Mouse (Mus musculus) liver, embryonic 16.5 days (tissue): ENCODE measurements around the gene Mrgprh. TPM values are rescaled to one million over a fixed set of nuclear protein-coding genes. Genes with fewer than 3 reads are reported as not detected.
"Not testable (repeated sequence)": the region's sequence is repeated elsewhere in the genome, so short reads cannot be mapped to it uniquely, and the experiment has no call there.

Experiments used
- ATAC-seq: fragments of 200-750 bp; cut with Nextera tagmentation; 2 replicates; pipeline ENCODE4 v1.8.0; 2017; ENCODE audit warnings: low read depth, mild to moderate bottlenecking, moderate number of reproducible peaks, moderate library complexity
- H3K27ac ChIP-seq: fragments of 300-500 bp; sonication (generic); 2 replicates; pipeline ENCODE4 v1.5.1; 2014; ENCODE audit warnings: mild to moderate bottlenecking, low read length
- H3K27me3 ChIP-seq: fragments of 300-500 bp; sonication (generic); 2 replicates; pipeline ENCODE4 v1.6.1; 2014; ENCODE audit warnings: low read depth, low read length, mixed read lengths; ENCODE audit not compliant: control insufficient read depth, insufficient read depth
- H3K36me3 ChIP-seq: fragments of 300-500 bp; sonication (generic); 2 replicates; pipeline ENCODE4 v1.6.1; 2014; ENCODE audit warnings: mild to moderate bottlenecking; ENCODE audit not compliant: control insufficient read depth, insufficient read depth
- H3K4me1 ChIP-seq: fragments of 300-500 bp; sonication (generic); 2 replicates; pipeline ENCODE4 v1.6.1; 2014; ENCODE audit warnings: low read depth, low read length, mixed read lengths; ENCODE audit not compliant: control insufficient read depth
- H3K4me2 ChIP-seq: fragments of 300-500 bp; sonication (generic); 2 replicates; pipeline ENCODE4 v1.6.1; 2014; ENCODE audit warnings: low read depth, low read length, mixed read lengths
- H3K4me3 ChIP-seq: fragments of 300-500 bp; sonication (generic); 2 replicates; pipeline ENCODE4 v1.5.1; 2014; ENCODE audit warnings: low read depth, mild to moderate bottlenecking, low read length
- H3K9ac ChIP-seq: fragments of 300-500 bp; sonication (generic); 2 replicates; pipeline ENCODE4 v1.6.1; 2014; ENCODE audit warnings: low read depth, low read length
- H3K9me3 ChIP-seq: fragments of 300-500 bp; sonication (generic); replicated peaks from 2 replicates; pipeline ENCODE4 v1.6.1; 2016; ENCODE audit warnings: low read length; ENCODE audit not compliant: control insufficient read depth
- WGBS: fragments of 180-500 bp; shearing (Covaris S2); extraction: QIAGEN DNeasy Blood & Tissue Kit; methylation state at CpG from one replicate; pipeline ENCODE4 v1.1.7; 2014; ENCODE audit not compliant: insufficient replicate concordance; 5-methylcytosine and 5-hydroxymethylcytosine counted together
- polyA plus RNA-seq: library from polyadenylated mRNA; unstranded; fragments of >200 nt; fragmentation: Nextera tagmentation; extraction: Ambion mirVana; gene quantifications from 2 replicates; pipeline ENCODE4 v1.2.1, GENCODE M21; 2015

Mrgprh gene
- polyA plus RNA-seq, 1 experiment from 2014 or later = not detected

GRCm38 (mm10) chr17:12881216-12881615 lies 5.4 kb downstream of the Mrgprh start:
- Histone ChIP-seq H3K9me3 (no peaks in the 10 kb centered on the region), H3K9ac (no peak overlapping the region), H3K4me1 (no peaks in the 10 kb centered on the region; the same call in none of the 2 replicates), H3K27ac (no peak overlapping the region), H3K4me3 (no peak overlapping the region), H3K4me2 (no peak overlapping the region), H3K36me3 (no peaks in the 10 kb centered on the region), H3K27me3 (no peaks in the 10 kb centered on the region; the same call in 1 of the 2 replicates)
- ATAC-seq = no peak
- 48% methylated on average over 1 of the region's 1 CpGs for WGBS

DNA sequence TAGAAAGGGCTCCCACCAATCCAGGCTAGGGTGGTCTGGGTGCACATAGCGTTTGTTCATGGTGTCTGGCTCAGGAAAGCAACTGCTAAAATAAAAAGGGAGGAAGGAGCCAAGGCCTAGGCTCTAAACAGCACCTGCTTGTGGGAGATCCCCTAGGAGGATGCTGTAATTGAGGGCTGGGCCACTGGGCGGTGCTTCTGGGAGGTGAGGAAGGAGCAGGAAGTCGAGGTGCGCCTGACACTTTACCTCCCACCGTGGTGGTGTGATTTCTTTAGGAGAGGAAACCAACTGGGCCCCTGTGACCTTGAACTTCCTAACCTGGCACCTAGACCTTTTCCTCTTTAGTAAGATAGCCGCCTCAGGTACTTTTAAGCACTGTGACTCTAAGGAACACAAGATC lies 10.8 kb downstream of the Mrgprh start:
- Histone ChIP-seq H3K36me3 (no peaks in the 10 kb centered on the region), H3K9ac (no peak overlapping the region), H3K4me1 (no peaks in the 10 kb centered on the region), H3K4me3 (no peak overlapping the region), H3K9me3 (no peaks in the 10 kb centered on the region), H3K27me3 (no peaks in the 10 kb centered on the region), H3K27ac (no peak overlapping the region), H3K4me2 (no peak overlapping the region)
- WGBS = 37% methylated on average over 6 of the region's 6 CpGs
- ATAC-seq = no peak

DNA sequence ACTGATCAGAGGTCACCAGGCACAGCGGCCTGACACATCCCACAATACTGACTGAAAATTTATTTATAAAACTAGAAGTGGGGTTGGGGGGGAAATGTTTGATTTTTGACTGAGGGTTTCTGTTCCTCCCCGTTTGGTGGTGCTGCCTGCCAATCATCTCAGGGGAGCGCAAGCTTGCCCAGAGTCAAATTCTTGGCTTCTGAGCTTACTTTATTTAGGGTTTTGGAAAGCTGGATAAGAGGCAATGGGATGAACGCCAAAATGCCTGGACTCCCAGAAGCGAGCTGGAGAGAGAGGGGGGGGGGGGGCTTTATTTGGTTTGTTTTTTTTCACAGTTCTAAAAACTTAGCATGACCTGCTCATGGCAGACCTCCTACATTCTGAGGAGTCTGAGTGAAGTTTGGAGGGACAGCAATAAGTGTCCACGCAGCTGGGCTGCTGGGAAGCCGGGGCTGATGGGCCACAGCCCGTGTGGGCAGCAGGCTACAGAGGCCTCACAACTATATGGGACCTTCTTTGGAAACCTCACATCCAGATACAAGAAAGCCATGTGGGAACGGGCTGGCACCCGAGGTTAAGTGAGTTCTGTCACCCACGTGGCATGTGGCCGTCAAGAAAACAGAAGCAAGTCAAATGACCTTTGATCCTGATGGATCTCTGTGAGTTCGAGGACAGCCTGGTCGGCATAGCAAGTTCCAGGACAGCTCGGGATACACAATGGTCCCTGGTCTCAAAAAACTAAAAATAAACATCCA lies 11.4 kb downstream of the Mrgprh start:
- ATAC-seq = no peak
- Histone ChIP-seq H3K4me3 (no peak overlapping the region), H3K36me3 (no peaks in the 10 kb centered on the region), H3K27me3 (no peaks in the 10 kb centered on the region), H3K27ac (no peak overlapping the region), H3K9me3 (no peaks in the 10 kb centered on the region), H3K4me1 (no peaks in the 10 kb centered on the region), H3K4me2 (no peak overlapping the region), H3K9ac (no peak overlapping the region)
- WGBS = 60% methylated on average over 15 of the region's 15 CpGs

- H3K27ac ChIP-seq = no peak overlapping the region
- ATAC-seq = no peak
- H3K4me3 ChIP-seq = no peak overlapping the region
- no peaks in the 10 kb centered on the region; the same call in 1 of the 2 replicates for H3K36me3 ChIP-seq
- no peak overlapping the region for H3K4me2 ChIP-seq
- WGBS = 78% methylated on average over 4 of the region's 4 CpGs
- no peaks in the 10 kb centered on the region for H3K9me3 ChIP-seq
- no peak overlapping the region for H3K9ac ChIP-seq
- H3K4me1 ChIP-seq = no peaks in the 10 kb centered on the region
- H3K27me3 ChIP-seq = no peaks in the 10 kb centered on the region
These were observed 15.2 kb downstream of the Mrgprh start for GRCm38 (mm10) chr17:12891054-12891453.

GRCm38 (mm10) chr17:12892033-12892432 lies 16.2 kb downstream of the Mrgprh start:
- WGBS = 83% methylated on average over 9 of the region's 9 CpGs
- peaks cover 1% of the 10 kb centered on the region for H3K36me3 ChIP-seq
- H3K27me3 ChIP-seq = no peaks in the 10 kb centered on the region
- no peak overlapping the region for H3K9ac ChIP-seq
- no peaks in the 10 kb centered on the region for H3K9me3 ChIP-seq
- no peak for ATAC-seq
- H3K27ac ChIP-seq = no peak overlapping the region
- H3K4me2 ChIP-seq = no peak overlapping the region
- H3K4me3 ChIP-seq = no peak overlapping the region
- H3K4me1 ChIP-seq = no peaks in the 10 kb centered on the region

- Histone ChIP-seq H3K27ac (no peak overlapping the region), H3K9me3 (no peaks in the 10 kb centered on the region), H3K4me1 (no peaks in the 10 kb centered on the region), H3K4me2 (no peak overlapping the region), H3K9ac (no peak overlapping the region), H3K36me3 (peaks cover 6% of the 10 kb centered on the region), H3K4me3 (no peak overlapping the region), H3K27me3 (no peaks in the 10 kb centered on the region)
- ATAC-seq = no peak
- 86% methylated on average over 5 of the region's 5 CpGs for WGBS
These were observed 21.8 kb downstream of the Mrgprh start for GRCm38 (mm10) chr17:12897674-12898073.

GRCm38 (mm10) chr17:12898607-12899006 lies 22.8 kb downstream of the Mrgprh start:
- H3K4me1 ChIP-seq, H3K9me3 ChIP-seq, H3K27ac ChIP-seq, ATAC-seq, H3K4me2 ChIP-seq, H3K36me3 ChIP-seq, H3K9ac ChIP-seq, H3K4me3 ChIP-seq, H3K27me3 ChIP-seq: not testable (repeated sequence)
- WGBS = 45% methylated on average over 2 of the region's 2 CpGs

- H3K27ac ChIP-seq = no peak overlapping the region
- no peak overlapping the region for H3K4me2 ChIP-seq
- H3K9me3 ChIP-seq = no peaks in the 10 kb centered on the region
- H3K36me3 ChIP-seq = peaks cover 4% of the 10 kb centered on the region; the same call in 1 of the 2 replicates
- no peaks in the 10 kb centered on the region for H3K4me1 ChIP-seq
- no peak overlapping the region for H3K4me3 ChIP-seq
- no peaks in the 10 kb centered on the region for H3K27me3 ChIP-seq
- H3K9ac ChIP-seq = no peak overlapping the region
- no peak for ATAC-seq
- 90% methylated on average over 6 of the region's 6 CpGs for WGBS
These were observed 26.5 kb downstream of the Mrgprh start for GRCm38 (mm10) chr17:12902291-12902690.

DNA sequence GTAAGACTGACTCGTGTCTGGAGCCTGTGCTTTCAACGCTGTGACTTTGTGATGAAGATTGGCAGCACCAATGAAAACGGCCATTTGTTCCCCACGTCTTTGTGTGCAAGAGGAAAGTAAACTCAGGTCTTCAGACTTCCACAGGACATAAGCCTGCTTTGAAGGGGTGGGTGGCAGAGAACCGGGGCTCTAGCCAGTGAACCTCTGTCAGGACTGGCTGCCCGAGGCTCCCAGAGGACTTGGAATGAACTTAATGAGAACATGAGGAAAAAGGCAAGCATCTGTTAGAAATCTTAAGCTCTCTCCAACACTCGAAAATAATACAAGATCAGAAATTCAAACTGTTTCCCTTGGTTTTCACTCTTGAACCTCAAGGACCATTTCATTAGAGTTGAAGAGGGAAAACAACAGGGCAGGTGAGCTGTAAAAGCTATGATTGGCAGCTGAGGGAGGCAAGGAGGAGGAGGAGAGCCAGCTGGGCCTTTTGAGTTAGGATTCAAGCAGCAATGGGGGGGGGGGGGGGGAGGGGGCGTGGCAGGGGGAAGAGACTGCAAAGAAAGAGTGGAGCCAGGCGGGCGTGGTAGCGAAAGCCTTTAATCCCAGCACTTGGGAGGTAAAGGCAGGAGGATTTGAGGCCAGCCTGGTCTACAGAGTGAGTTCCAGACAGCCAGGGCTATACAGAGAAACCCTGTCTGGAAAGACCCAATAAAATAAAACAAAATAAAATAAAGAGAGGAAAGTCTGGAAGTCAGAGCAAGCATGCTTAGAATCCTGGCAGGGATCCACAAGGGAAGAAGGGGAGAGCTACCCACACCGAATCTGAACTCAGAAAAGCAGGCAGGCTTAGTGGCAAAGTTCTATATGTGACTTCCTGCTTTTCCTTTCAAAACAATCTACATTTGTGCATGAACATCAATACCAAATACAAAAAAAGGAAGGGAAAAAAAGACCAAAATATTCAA lies 27.8 kb downstream of the Mrgprh start:
- 64% methylated on average over 11 of the region's 12 CpGs for WGBS
- no peak overlapping the region for H3K4me3 ChIP-seq
- H3K36me3 ChIP-seq = peaks cover 4% of the 10 kb centered on the region; the same call in 1 of the 2 replicates
- no peaks in the 10 kb centered on the region for H3K9me3 ChIP-seq
- H3K4me1 ChIP-seq = no peaks in the 10 kb centered on the region
- no peak overlapping the region for H3K9ac ChIP-seq
- H3K27ac ChIP-seq = no peak overlapping the region
- no peaks in the 10 kb centered on the region for H3K27me3 ChIP-seq
- no peak for ATAC-seq
- no peak overlapping the region for H3K4me2 ChIP-seq
